Mouse (Mus musculus) limb, embryonic 13.5 days (tissue): Measurements from ENCODE around the gene Irf4. TPM values are rescaled to one million over a fixed set of nuclear protein-coding genes. Genes with fewer than 3 reads are reported as not detected.

Experiments
- ATAC-seq: fragments of 200-750 bp; cut with Nextera tagmentation; 2 replicates; pipeline ENCODE4 v1.8.0; 2017; ENCODE audit warnings: low read depth, moderate number of reproducible peaks, moderate TSS enrichment; ENCODE audit not compliant: low FRiP score
- H3K27ac ChIP-seq: fragments of 300-500 bp; sonication (generic); 2 replicates; pipeline ENCODE4 v1.5.1; 2015; ENCODE audit warnings: inconsistent platforms, mild to moderate bottlenecking, moderate library complexity
- H3K27me3 ChIP-seq: fragments of 300-500 bp; sonication (generic); 2 replicates; pipeline ENCODE4 v1.6.1; 2015; ENCODE audit warnings: mild to moderate bottlenecking, inconsistent platforms
- H3K36me3 ChIP-seq: fragments of 300-500 bp; sonication (generic); 2 replicates; pipeline ENCODE4 v1.6.1; 2015; ENCODE audit warnings: inconsistent platforms, mild to moderate bottlenecking, moderate library complexity
- H3K4me1 ChIP-seq: fragments of 300-500 bp; sonication (generic); 2 replicates; pipeline ENCODE4 v1.6.1; 2015; ENCODE audit warnings: inconsistent platforms
- H3K4me2 ChIP-seq: fragments of 300-500 bp; sonication (generic); replicated peaks from 2 replicates; pipeline ENCODE4 v1.6.1; 2015; ENCODE audit warnings: inconsistent platforms, mild to moderate bottlenecking, moderate library complexity
- H3K4me3 ChIP-seq: fragments of 300-500 bp; sonication (generic); 2 replicates; pipeline ENCODE4 v1.5.1; 2015; ENCODE audit warnings: moderate library complexity, mild to moderate bottlenecking, inconsistent platforms
- H3K9ac ChIP-seq: fragments of 300-500 bp; sonication (generic); 2 replicates; pipeline ENCODE4 v1.6.1; 2015; ENCODE audit warnings: mild to moderate bottlenecking, inconsistent platforms
- H3K9me3 ChIP-seq: fragments of 300-500 bp; sonication (generic); 2 replicates; pipeline ENCODE4 v1.6.1; 2016; ENCODE audit warnings: inconsistent platforms
- WGBS: fragments of 180-500 bp; shearing (Covaris S2); methylation state at CpG from one replicate; pipeline ENCODE4 v1.1.7; 2015; 5-methylcytosine and 5-hydroxymethylcytosine counted together
- polyA plus RNA-seq: library from polyadenylated mRNA; unstranded; fragments of >200 nt; fragmentation: Nextera tagmentation; extraction: Ambion mirVana; gene quantifications from 2 replicates; pipeline ENCODE4 v1.2.1, GENCODE M21; 2015

Gene Irf4
- polyA plus RNA-seq, 1 experiment from 2014 or later: 0.06 TPM

GRCm38 (mm10) chr13:30792308-30792707, 43.3 kb downstream of the Irf4 start:
- no peaks in the 10 kb centered on the region for H3K36me3 ChIP-seq
- no peak for ATAC-seq
- H3K27ac ChIP-seq: no peak overlapping the region
- no peak overlapping the region for H3K4me3 ChIP-seq
- H3K27me3 ChIP-seq: no peaks in the 10 kb centered on the region
- 74% methylated on average over 9 of the region's 9 CpGs for WGBS
- no peak overlapping the region for H3K4me2 ChIP-seq
- no peaks in the 10 kb centered on the region for H3K9me3 ChIP-seq
- H3K9ac ChIP-seq: no peak overlapping the region
- H3K4me1 ChIP-seq: no peaks in the 10 kb centered on the region

GRCm38 (mm10) chr13:30792741-30793140, 43.7 kb downstream of the Irf4 start:
- WGBS: 85% methylated on average over 3 of the region's 3 CpGs
- no peaks in the 10 kb centered on the region for H3K27me3 ChIP-seq
- no peak overlapping the region for H3K4me2 ChIP-seq
- H3K9ac ChIP-seq: no peak overlapping the region
- ATAC-seq: no peak
- H3K36me3 ChIP-seq: no peaks in the 10 kb centered on the region
- H3K27ac ChIP-seq: no peak overlapping the region
- H3K4me1 ChIP-seq: no peaks in the 10 kb centered on the region
- no peaks in the 10 kb centered on the region for H3K9me3 ChIP-seq
- H3K4me3 ChIP-seq: no peak overlapping the region

- WGBS: 85% methylated on average over 4 of the region's 4 CpGs
- no peak for ATAC-seq
- Histone ChIP-seq H3K9ac (no peak overlapping the region), H3K4me1 (no peaks in the 10 kb centered on the region), H3K4me3 (no peak overlapping the region), H3K9me3 (no peaks in the 10 kb centered on the region), H3K36me3 (no peaks in the 10 kb centered on the region), H3K27ac (no peak overlapping the region), H3K27me3 (no peaks in the 10 kb centered on the region), H3K4me2 (no peak overlapping the region)
These were observed 44.2 kb downstream of the Irf4 start for GRCm38 (mm10) chr13:30793196-30793595.

DNA sequence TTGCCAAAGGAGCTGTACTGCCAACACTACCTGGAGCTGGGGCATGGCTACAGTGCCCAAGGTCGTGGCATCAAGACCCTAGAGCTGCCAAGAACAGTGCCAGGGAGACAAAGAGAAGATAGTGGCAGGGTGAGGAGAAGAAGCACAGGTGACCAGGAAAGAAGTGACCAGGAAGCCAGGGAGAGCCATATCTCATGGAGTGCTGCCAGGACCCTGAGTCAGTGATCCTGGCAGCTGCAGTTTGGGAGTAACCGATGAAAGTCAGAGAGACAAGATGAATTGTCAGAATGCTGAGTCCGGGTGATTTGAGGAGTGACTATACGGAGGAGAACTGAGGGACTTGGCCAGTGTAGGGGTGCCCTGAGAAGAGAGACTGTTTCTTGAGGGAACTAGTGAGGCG, 44.6 kb downstream of the Irf4 start:
- H3K36me3 ChIP-seq: no peaks in the 10 kb centered on the region
- no peak overlapping the region for H3K4me2 ChIP-seq
- no peaks in the 10 kb centered on the region for H3K27me3 ChIP-seq
- H3K9ac ChIP-seq: no peak overlapping the region
- no peak for ATAC-seq
- no peaks in the 10 kb centered on the region for H3K9me3 ChIP-seq
- 83% methylated on average over 5 of the region's 5 CpGs for WGBS
- no peak overlapping the region for H3K27ac ChIP-seq
- H3K4me1 ChIP-seq: no peaks in the 10 kb centered on the region
- no peak overlapping the region for H3K4me3 ChIP-seq

DNA sequence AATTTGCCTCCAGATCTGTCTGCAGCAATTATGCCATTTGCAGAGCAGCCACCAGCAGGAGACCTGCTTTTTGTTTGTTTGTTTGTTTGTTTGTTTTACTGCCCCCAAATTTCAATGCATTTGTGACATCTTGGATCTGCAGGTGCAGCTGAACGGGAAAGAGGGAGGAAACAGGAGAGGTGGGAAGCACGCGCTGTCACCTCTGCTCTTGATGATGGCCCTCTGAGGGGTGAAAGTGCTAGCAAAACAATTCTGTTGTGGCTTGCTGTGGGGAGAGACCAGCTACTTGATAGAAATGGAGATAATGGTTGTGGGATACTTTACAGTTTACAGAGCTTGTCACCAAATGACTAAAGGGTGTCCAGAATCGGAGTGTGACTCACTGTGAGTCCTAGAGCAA, 46.9 kb downstream of the Irf4 start:
- Histone ChIP-seq H3K9ac (no peak overlapping the region), H3K4me1 (no peaks in the 10 kb centered on the region), H3K27ac (no peak overlapping the region), H3K27me3 (no peaks in the 10 kb centered on the region), H3K4me2 (no peak overlapping the region), H3K9me3 (no peaks in the 10 kb centered on the region), H3K4me3 (no peak overlapping the region), H3K36me3 (no peaks in the 10 kb centered on the region)
- ATAC-seq: no peak
- WGBS: 82% methylated on average over 4 of the region's 4 CpGs

DNA sequence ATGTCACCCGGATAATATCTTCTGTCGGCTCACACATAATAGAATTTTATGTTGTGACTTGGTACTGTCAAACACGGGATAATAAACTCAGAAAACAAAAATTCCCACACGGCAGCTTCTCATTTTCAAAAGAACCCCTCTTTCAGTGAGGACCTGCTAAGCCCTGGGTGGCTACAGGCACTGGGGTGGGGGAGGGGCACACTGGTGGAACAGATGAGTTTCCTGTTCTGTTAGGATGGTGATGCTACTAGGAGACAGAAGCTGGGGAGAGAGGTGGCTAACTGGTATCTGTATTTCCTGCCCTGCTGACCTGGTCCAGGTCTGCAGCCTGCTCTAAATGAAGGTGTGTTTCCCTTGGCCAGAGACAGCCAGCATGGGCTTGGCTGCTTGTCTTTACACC, 52.9 kb downstream of the Irf4 start:
- H3K36me3 ChIP-seq: no peaks in the 10 kb centered on the region
- H3K9me3 ChIP-seq: no peaks in the 10 kb centered on the region
- no peak overlapping the region for H3K4me2 ChIP-seq
- H3K27me3 ChIP-seq: no peaks in the 10 kb centered on the region
- no peaks in the 10 kb centered on the region for H3K4me1 ChIP-seq
- no peak overlapping the region for H3K4me3 ChIP-seq
- 75% methylated on average over 4 of the region's 4 CpGs for WGBS
- ATAC-seq: no peak
- no peak overlapping the region for H3K27ac ChIP-seq
- H3K9ac ChIP-seq: no peak overlapping the region

DNA sequence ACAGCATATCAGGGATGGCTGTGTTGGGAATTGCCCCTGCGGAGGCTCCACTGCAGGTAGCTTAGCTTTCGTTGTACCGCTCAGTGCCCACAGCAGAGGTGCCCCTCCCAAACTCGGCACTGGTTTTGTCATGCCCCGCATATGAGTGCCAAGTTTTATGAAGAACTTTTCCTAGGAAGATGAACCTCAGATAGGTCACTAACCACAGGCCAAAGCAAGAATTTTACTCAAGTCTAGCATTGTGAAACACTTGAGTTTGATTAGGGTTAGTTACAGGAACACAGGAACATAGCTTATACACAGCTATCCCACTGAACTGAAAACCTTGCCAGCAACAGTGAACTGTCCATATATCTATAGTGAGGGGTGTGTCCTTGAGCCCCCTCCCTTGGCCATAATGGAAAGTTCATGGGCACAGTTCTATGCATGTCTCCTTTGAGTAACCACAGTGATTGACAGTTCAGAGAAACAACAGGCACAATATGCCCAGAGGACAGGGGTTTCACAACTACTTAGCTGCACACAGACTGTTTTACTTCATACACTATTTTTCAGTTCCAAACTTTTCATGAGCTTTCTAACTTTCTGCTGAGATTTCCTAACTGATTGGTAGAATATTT, 53.4 kb downstream of the Irf4 start:
- no peak overlapping the region for H3K9ac ChIP-seq
- 88% methylated on average over 5 of the region's 5 CpGs for WGBS
- no peak overlapping the region for H3K4me3 ChIP-seq
- H3K27me3 ChIP-seq: no peaks in the 10 kb centered on the region
- H3K4me2 ChIP-seq: no peak overlapping the region
- H3K4me1 ChIP-seq: no peaks in the 10 kb centered on the region
- H3K9me3 ChIP-seq: no peaks in the 10 kb centered on the region
- H3K36me3 ChIP-seq: no peaks in the 10 kb centered on the region
- no peak overlapping the region for H3K27ac ChIP-seq
- no peak for ATAC-seq

DNA sequence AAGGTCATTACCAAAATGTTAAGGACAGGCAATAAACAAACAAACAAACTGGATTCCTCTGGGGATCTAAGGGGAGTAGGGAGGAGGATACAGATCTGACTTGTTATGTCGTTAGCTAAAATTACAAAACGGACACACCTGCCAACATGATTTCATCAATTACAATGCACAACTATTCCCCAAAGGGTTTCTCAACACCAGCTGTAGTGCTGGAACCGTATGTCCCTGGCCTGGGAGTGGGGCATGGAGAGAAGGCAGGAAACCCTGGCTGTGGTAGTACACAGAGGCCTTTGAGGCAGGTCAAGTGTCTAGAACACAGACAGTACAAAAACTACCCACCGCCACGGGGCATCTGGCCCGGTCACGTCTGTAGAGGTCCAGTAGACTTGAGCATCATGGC, 60.2 kb downstream of the Irf4 start:
- no peaks in the 10 kb centered on the region for H3K27me3 ChIP-seq
- H3K4me3 ChIP-seq: no peak overlapping the region
- 86% methylated on average over 7 of the region's 7 CpGs for WGBS
- no peaks in the 10 kb centered on the region for H3K4me1 ChIP-seq
- no peak for ATAC-seq
- no peak overlapping the region for H3K27ac ChIP-seq
- no peaks in the 10 kb centered on the region for H3K9me3 ChIP-seq
- H3K36me3 ChIP-seq: peaks cover 10% of the 10 kb centered on the region
- no peak overlapping the region for H3K4me2 ChIP-seq
- H3K9ac ChIP-seq: no peak overlapping the region

GRCm38 (mm10) chr13:30813464-30813863, 64.4 kb downstream of the Irf4 start:
- no peak overlapping the region for H3K4me2 ChIP-seq
- no peak for ATAC-seq
- no peak overlapping the region for H3K9ac ChIP-seq
- H3K36me3 ChIP-seq: peaks cover 26% of the 10 kb centered on the region
- no peaks in the 10 kb centered on the region for H3K9me3 ChIP-seq
- H3K4me3 ChIP-seq: no peak overlapping the region
- H3K27ac ChIP-seq: no peak overlapping the region
- WGBS: 78% methylated on average over 5 of the region's 5 CpGs
- no peaks in the 10 kb centered on the region for H3K27me3 ChIP-seq
- H3K4me1 ChIP-seq: peaks cover 7% of the 10 kb centered on the region

DNA sequence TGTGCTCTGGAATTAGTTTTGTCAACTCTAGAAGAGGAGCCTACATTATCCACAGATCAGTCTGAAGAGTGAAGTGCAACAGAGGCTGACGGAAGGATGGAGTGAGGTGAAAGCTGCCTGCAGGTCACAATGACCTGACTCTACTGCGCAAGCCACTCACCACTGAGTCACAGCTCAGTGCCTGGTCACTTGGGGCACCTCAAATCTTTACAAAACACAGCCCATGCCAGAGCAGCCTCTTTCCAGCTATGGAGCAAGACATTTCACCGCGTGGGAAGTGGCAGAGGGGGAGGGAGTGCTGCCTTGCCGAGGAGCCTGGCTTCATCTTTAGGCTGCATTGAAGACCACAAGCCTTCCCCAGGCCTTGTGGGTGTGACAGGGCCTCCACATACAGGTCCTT, 65.2 kb downstream of the Irf4 start:
- WGBS: 77% methylated on average over 5 of the region's 5 CpGs
- Histone ChIP-seq H3K4me3 (no peak overlapping the region), H3K4me1 (peaks cover 7% of the 10 kb centered on the region), H3K9me3 (no peaks in the 10 kb centered on the region), H3K27ac (no peak overlapping the region), H3K27me3 (no peaks in the 10 kb centered on the region), H3K9ac (no peak overlapping the region), H3K36me3 (peaks cover 32% of the 10 kb centered on the region), H3K4me2 (no peak overlapping the region)
- no peak for ATAC-seq

Other genes starting within 250 kb of the Irf4 start
- 191 and 193 TPM in 2 replicates for gene Uqcrfs1, start 203.9 kb upstream of the Irf4 start, polyA plus RNA-seq
- gene Dusp22, start 89.2 kb upstream of the Irf4 start, polyA plus RNA-seq: 25.6 and 28.3 TPM in 2 replicates
- 0.22 TPM in 1 of 2 replicates, not detected in the other for gene Hus1b, start 198.5 kb downstream of the Irf4 start, polyA plus RNA-seq
- 32.5 and 32.7 TPM in 2 replicates for gene Exoc2, start 224.9 kb downstream of the Irf4 start, polyA plus RNA-seq
- 0.14 TPM in 1 of 2 replicates, not detected in the other for gene Gm5447, start 225.0 kb downstream of the Irf4 start, polyA plus RNA-seq